Mouse (Mus musculus) intestine, postnatal 0 days (tissue): ENCODE data around the gene Copa. TPM values are rescaled to one million over a fixed set of nuclear protein-coding genes. Genes with fewer than 3 reads are reported as not detected.

Experiments used
- ATAC-seq: fragments of 200-750 bp; cut with Nextera tagmentation; 2 replicates; pipeline ENCODE4 v1.8.0; 2017; ENCODE audit warnings: mild to moderate bottlenecking, moderate TSS enrichment, moderate library complexity
- H3K27ac ChIP-seq: fragments of 300-500 bp; sonication (generic); 2 replicates; pipeline ENCODE4 v1.5.1; 2014; ENCODE audit warnings: mild to moderate bottlenecking, low read depth, low read length, moderate library complexity
- H3K27me3 ChIP-seq: fragments of 300-500 bp; sonication (generic); replicated peaks from 2 replicates; pipeline ENCODE4 v1.6.1; 2014; ENCODE audit warnings: low read length, mixed read lengths; ENCODE audit not compliant: control insufficient read depth, insufficient read depth
- H3K36me3 ChIP-seq: fragments of 300-500 bp; sonication (generic); 2 replicates; pipeline ENCODE4 v1.6.1; 2014; ENCODE audit warnings: mild to moderate bottlenecking, moderate library complexity; ENCODE audit not compliant: control insufficient read depth, insufficient read depth
- H3K4me1 ChIP-seq: fragments of 300-500 bp; sonication (generic); replicated peaks from 2 replicates; pipeline ENCODE4 v1.6.1; 2014; ENCODE audit warnings: antibody characterized with exemption, low read length, mixed read lengths; ENCODE audit not compliant: control insufficient read depth, insufficient read depth
- H3K4me2 ChIP-seq: fragments of 300-500 bp; sonication (generic); replicated peaks from 2 replicates; pipeline ENCODE4 v1.6.1; 2014; ENCODE audit warnings: low read depth, mild to moderate bottlenecking, moderate library complexity
- H3K4me3 ChIP-seq: fragments of 300-500 bp; sonication (generic); 2 replicates; pipeline ENCODE4 v1.5.1; 2014; ENCODE audit warnings: low read depth, low read length
- H3K9ac ChIP-seq: fragments of 300-500 bp; sonication (generic); 2 replicates; pipeline ENCODE4 v1.6.1; 2014; ENCODE audit warnings: mild to moderate bottlenecking, low read depth, low read length
- H3K9me3 ChIP-seq: fragments of 300-500 bp; sonication (generic); 2 replicates; pipeline ENCODE4 v1.6.1; 2016; ENCODE audit warnings: mixed run types; ENCODE audit not compliant: control insufficient read depth
- CTCF ChIP-seq: sonication (generic); IDR thresholded peaks from 2 replicates; pipeline ENCODE4 v1.5.1; 2016; ENCODE audit warnings: low read depth, mild to moderate bottlenecking, control low read depth, antibody characterized with exemption, moderate library complexity
- WGBS: fragments of 180-500 bp; shearing (Covaris S2); extraction: QIAGEN DNeasy Blood & Tissue Kit; methylation state at CpG from one replicate; pipeline ENCODE4 v1.1.7; 2014; 5-methylcytosine and 5-hydroxymethylcytosine counted together
- polyA plus RNA-seq: library from polyadenylated mRNA; unstranded; fragments of >200 nt; fragmentation: Nextera tagmentation; extraction: Ambion mirVana; gene quantifications from 2 replicates; pipeline ENCODE4 v1.2.1, GENCODE M21; 2015

Copa gene
- polyA plus RNA-seq, 1 experiment from 2014 or later: 133 TPM

- Histone ChIP-seq H3K27ac (no peak overlapping the region), H3K27me3 (no peaks in the 10 kb centered on the region), H3K36me3 (peaks cover 48% of the 10 kb centered on the region), H3K9ac (no peak overlapping the region), H3K9me3 (no peaks in the 10 kb centered on the region), H3K4me3 (no peak overlapping the region), H3K4me2 (no peak overlapping the region), H3K4me1 (peaks cover 4% of the 10 kb centered on the region; the same call in 1 of the 2 replicates)
- 53% methylated on average over 2 of the region's 2 CpGs for WGBS
- no peak for ATAC-seq
- TF ChIP-seq CTCF: peak; percentile 65
Observed at GRCm38 (mm10) chr1:172129108-172129507, 46.8 kb downstream of the Copa start.

GRCm38 (mm10) chr1:172129780-172130179 lies 47.5 kb downstream of the Copa start:
- Histone ChIP-seq H3K4me2 (no peak overlapping the region), H3K9ac (no peak overlapping the region), H3K4me1 (peaks cover 4% of the 10 kb centered on the region; the same call in 1 of the 2 replicates), H3K27me3 (no peaks in the 10 kb centered on the region), H3K4me3 (no peak overlapping the region), H3K36me3 (peaks cover 54% of the 10 kb centered on the region), H3K27ac (no peak overlapping the region), H3K9me3 (no peaks in the 10 kb centered on the region)
- TF ChIP-seq CTCF: no peak
- ATAC-seq: no peak
- 98% methylated on average over 5 of the region's 5 CpGs for WGBS

GRCm38 (mm10) chr1:172132319-172132718 lies 50.0 kb downstream of the Copa start:
- TF ChIP-seq CTCF: no peak
- Histone ChIP-seq H3K4me2 (no peak overlapping the region), H3K9me3 (no peaks in the 10 kb centered on the region), H3K27me3 (no peaks in the 10 kb centered on the region), H3K4me1 (peaks cover 2% of the 10 kb centered on the region; the same call in 1 of the 2 replicates), H3K4me3 (no peak overlapping the region), H3K36me3 (peaks cover 64% of the 10 kb centered on the region), H3K9ac (no peak overlapping the region), H3K27ac (no peak overlapping the region)
- 86% methylated on average over 7 of the region's 7 CpGs for WGBS
- no peak for ATAC-seq

DNA sequence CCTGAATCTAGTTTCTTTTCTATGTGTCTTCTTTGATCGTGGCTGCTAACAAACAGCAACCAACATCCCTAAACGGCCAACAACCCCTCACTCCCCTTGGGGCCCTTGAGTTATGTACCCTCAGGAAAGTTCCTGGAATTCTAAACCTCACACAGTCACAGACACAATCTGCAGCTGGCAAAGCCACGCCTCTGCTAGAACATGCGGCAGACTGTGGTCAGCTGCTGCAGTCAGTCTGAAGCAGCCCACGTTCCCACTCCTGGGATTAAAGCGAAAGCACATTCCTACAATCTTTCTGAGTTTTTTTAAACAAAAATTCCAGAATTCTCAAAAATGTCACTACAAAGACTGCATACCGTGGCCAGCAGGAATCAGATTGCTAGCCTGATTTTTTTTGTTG lies 51.2 kb downstream of the Copa start:
- Histone ChIP-seq H3K36me3 (peaks cover 64% of the 10 kb centered on the region), H3K4me2 (no peak overlapping the region), H3K4me3 (no peak overlapping the region), H3K4me1 (no peaks in the 10 kb centered on the region), H3K27me3 (no peaks in the 10 kb centered on the region), H3K27ac (peak overlapping the region; percentile 50; the same call in 1 of the 2 replicates), H3K9ac (no peak overlapping the region), H3K9me3 (no peaks in the 10 kb centered on the region)
- TF ChIP-seq CTCF: no peak
- WGBS: 72% methylated on average over 7 of the region's 7 CpGs
- no peak for ATAC-seq

- Histone ChIP-seq H3K27ac (0 out of 2 replicates have a peak overlapping the region, but pooled peaks have one; percentile 1), H3K9me3 (no peaks in the 10 kb centered on the region), H3K36me3 (peaks cover 62% of the 10 kb centered on the region), H3K27me3 (no peaks in the 10 kb centered on the region), H3K4me3 (no peak overlapping the region), H3K4me1 (no peaks in the 10 kb centered on the region), H3K9ac (no peak overlapping the region), H3K4me2 (no peak overlapping the region)
- WGBS: 83% methylated on average over 4 of the region's 4 CpGs
- TF ChIP-seq CTCF: no peak
- no peak for ATAC-seq
Observed at GRCm38 (mm10) chr1:172134072-172134471, 51.7 kb downstream of the Copa start.

- H3K27me3 ChIP-seq: no peaks in the 10 kb centered on the region
- no peak overlapping the region for H3K4me3 ChIP-seq
- H3K36me3 ChIP-seq: peaks cover 6% of the 10 kb centered on the region
- H3K9ac ChIP-seq: no peak overlapping the region
- no peaks in the 10 kb centered on the region for H3K9me3 ChIP-seq
- no peak overlapping the region for H3K4me2 ChIP-seq
- 75% methylated on average over 2 of the region's 2 CpGs for WGBS
- no peak for ATAC-seq
- H3K27ac ChIP-seq: no peak overlapping the region
- no peak for TF ChIP-seq CTCF
- no peaks in the 10 kb centered on the region for H3K4me1 ChIP-seq
Observed at GRCm38 (mm10) chr1:172140160-172140559, 57.8 kb downstream of the Copa start.

GRCm38 (mm10) chr1:172140825-172141224 lies 58.5 kb downstream of the Copa start:
- Histone ChIP-seq H3K4me3 (no peak overlapping the region), H3K9me3 (no peaks in the 10 kb centered on the region), H3K36me3 (peaks cover 2% of the 10 kb centered on the region; the same call in 1 of the 2 replicates), H3K27me3 (no peaks in the 10 kb centered on the region), H3K27ac (no peak overlapping the region), H3K4me2 (no peak overlapping the region), H3K4me1 (no peaks in the 10 kb centered on the region), H3K9ac (no peak overlapping the region)
- no peak for TF ChIP-seq CTCF
- 92% methylated on average over 1 of the region's 1 CpGs for WGBS
- ATAC-seq: no peak
